Mouse (Mus musculus): Measurements from ENCODE around the gene Abcd2.

- TF ChIP-seq POLR2A (IDR thresholded peaks at IDR 0.05; ENCODE audit: borderline replicate concordance, extremely low read depth, low read depth, low read length) = no peak
- TF ChIP-seq CTCF (IDR thresholded peaks at IDR 0.05; ENCODE audit: insufficient read depth, low read length) = no peak
Measured at GRCm38 (mm10) chr15:91186358-91186757, 5.2 kb downstream of the Abcd2 start.

Measured in lung, adult 2 months (tissue).